Mouse (Mus musculus) intestine, embryonic 16.5 days (tissue): ENCODE results near the gene Parg. TPM values are rescaled to one million over a fixed set of nuclear protein-coding genes. Genes with fewer than 3 reads are reported as not detected.

Source experiments
- ATAC-seq: fragments of 200-750 bp; cut with Nextera tagmentation; 2 replicates; pipeline ENCODE4 v1.8.0; 2017; ENCODE audit warnings: moderate TSS enrichment, moderate library complexity
- H3K27ac ChIP-seq: fragments of 300-500 bp; sonication (generic); 2 replicates; pipeline ENCODE4 v1.5.1; 2014; ENCODE audit warnings: mild to moderate bottlenecking, low read length
- H3K27me3 ChIP-seq: fragments of 300-500 bp; sonication (generic); replicated peaks from 2 replicates; pipeline ENCODE4 v1.6.1; 2014; ENCODE audit warnings: low read length, control low read depth, mixed read lengths; ENCODE audit not compliant: control insufficient read depth, insufficient read depth
- H3K36me3 ChIP-seq: fragments of 300-500 bp; sonication (generic); 2 replicates; pipeline ENCODE4 v1.6.1; 2014; ENCODE audit warnings: low read length, control low read depth; ENCODE audit not compliant: control insufficient read depth, insufficient read depth
- H3K4me1 ChIP-seq: fragments of 300-500 bp; sonication (generic); 2 replicates; pipeline ENCODE4 v1.6.1; 2014; ENCODE audit warnings: low read length, control low read depth, mixed read lengths; ENCODE audit not compliant: control insufficient read depth, insufficient read depth
- H3K4me2 ChIP-seq: fragments of 300-500 bp; sonication (generic); 2 replicates; pipeline ENCODE4 v1.6.1; 2014; ENCODE audit warnings: low read depth, low read length, control low read depth
- H3K4me3 ChIP-seq: fragments of 300-500 bp; sonication (generic); 2 replicates; pipeline ENCODE4 v1.5.1; 2014; ENCODE audit warnings: mild to moderate bottlenecking, low read length
- H3K9ac ChIP-seq: fragments of 300-500 bp; sonication (generic); 2 replicates; pipeline ENCODE4 v1.6.1; 2014; ENCODE audit warnings: low read depth, low read length
- H3K9me3 ChIP-seq: fragments of 300-500 bp; sonication (generic); 2 replicates; pipeline ENCODE4 v1.6.1; 2016; ENCODE audit warnings: low read length, control low read depth; ENCODE audit not compliant: control insufficient read depth
- WGBS: fragments of 180-500 bp; shearing (Covaris S2); extraction: QIAGEN DNeasy Blood & Tissue Kit; methylation state at CpG from one replicate; pipeline ENCODE4 v1.1.7; 2014; 5-methylcytosine and 5-hydroxymethylcytosine counted together
- polyA plus RNA-seq: library from polyadenylated mRNA; unstranded; fragments of >200 nt; fragmentation: Nextera tagmentation; extraction: Ambion mirVana; gene quantifications from 2 replicates; pipeline ENCODE4 v1.2.1, GENCODE M21; 2015

Gene Parg
- polyA plus RNA-seq, 1 experiment from 2014 or later = 28.2 TPM

- WGBS = 93% methylated on average over 4 of the region's 4 CpGs
- Histone ChIP-seq H3K36me3 (no peaks in the 10 kb centered on the region), H3K27me3 (no peaks in the 10 kb centered on the region), H3K9ac (no peak overlapping the region), H3K4me3 (no peak overlapping the region), H3K9me3 (no peaks in the 10 kb centered on the region), H3K4me1 (no peaks in the 10 kb centered on the region), H3K4me2 (no peak overlapping the region), H3K27ac (no peak overlapping the region)
- no peak for ATAC-seq
These were observed 67.8 kb downstream of the Parg start for GRCm38 (mm10) chr14:32269589-32269988.

GRCm38 (mm10) chr14:32301622-32302021 lies 99.9 kb downstream of the Parg start:
- Histone ChIP-seq H3K9me3 (no peaks in the 10 kb centered on the region), H3K9ac (no peak overlapping the region), H3K4me3 (no peak overlapping the region), H3K27ac (no peak overlapping the region), H3K4me2 (no peak overlapping the region), H3K36me3 (no peaks in the 10 kb centered on the region), H3K27me3 (no peaks in the 10 kb centered on the region), H3K4me1 (no peaks in the 10 kb centered on the region)
- WGBS = 72% methylated on average over 12 of the region's 12 CpGs
- no peak for ATAC-seq

- Histone ChIP-seq H3K9ac (no peak overlapping the region), H3K9me3 (no peaks in the 10 kb centered on the region), H3K27ac (no peak overlapping the region), H3K36me3 (no peaks in the 10 kb centered on the region), H3K4me2 (no peak overlapping the region), H3K4me3 (no peak overlapping the region), H3K27me3 (no peaks in the 10 kb centered on the region), H3K4me1 (no peaks in the 10 kb centered on the region)
- WGBS = 75% methylated on average over 7 of the region's 7 CpGs
- no peak for ATAC-seq
These were observed 100.7 kb downstream of the Parg start for GRCm38 (mm10) chr14:32302423-32302822.

GRCm38 (mm10) chr14:32304921-32305320 lies 103.2 kb downstream of the Parg start:
- WGBS = 76% methylated on average over 8 of the region's 8 CpGs
- Histone ChIP-seq H3K27me3 (no peaks in the 10 kb centered on the region), H3K4me1 (no peaks in the 10 kb centered on the region), H3K27ac (no peak overlapping the region), H3K9ac (no peak overlapping the region), H3K4me3 (no peak overlapping the region), H3K4me2 (no peak overlapping the region), H3K9me3 (no peaks in the 10 kb centered on the region), H3K36me3 (no peaks in the 10 kb centered on the region)
- peak; percentile 62 for ATAC-seq

GRCm38 (mm10) chr14:32309876-32310275 lies 108.1 kb downstream of the Parg start:
- no peak overlapping the region for H3K4me3 ChIP-seq
- no peaks in the 10 kb centered on the region for H3K9me3 ChIP-seq
- WGBS = 46% methylated on average over 8 of the region's 8 CpGs
- no peak for ATAC-seq
- H3K27me3 ChIP-seq = no peaks in the 10 kb centered on the region
- H3K9ac ChIP-seq = no peak overlapping the region
- no peak overlapping the region for H3K27ac ChIP-seq
- no peaks in the 10 kb centered on the region for H3K36me3 ChIP-seq
- H3K4me2 ChIP-seq = no peak overlapping the region
- no peaks in the 10 kb centered on the region for H3K4me1 ChIP-seq

GRCm38 (mm10) chr14:32311381-32312035 lies 109.8 kb downstream of the Parg start:
- H3K27ac ChIP-seq = no peak overlapping the region
- no peak overlapping the region for H3K4me2 ChIP-seq
- H3K4me3 ChIP-seq = no peak overlapping the region
- no peaks in the 10 kb centered on the region for H3K9me3 ChIP-seq
- H3K4me1 ChIP-seq = no peaks in the 10 kb centered on the region
- H3K36me3 ChIP-seq = no peaks in the 10 kb centered on the region
- H3K27me3 ChIP-seq = no peaks in the 10 kb centered on the region
- H3K9ac ChIP-seq = no peak overlapping the region
- no peak for ATAC-seq
- WGBS = 96% methylated on average over 2 of the region's 2 CpGs

DNA sequence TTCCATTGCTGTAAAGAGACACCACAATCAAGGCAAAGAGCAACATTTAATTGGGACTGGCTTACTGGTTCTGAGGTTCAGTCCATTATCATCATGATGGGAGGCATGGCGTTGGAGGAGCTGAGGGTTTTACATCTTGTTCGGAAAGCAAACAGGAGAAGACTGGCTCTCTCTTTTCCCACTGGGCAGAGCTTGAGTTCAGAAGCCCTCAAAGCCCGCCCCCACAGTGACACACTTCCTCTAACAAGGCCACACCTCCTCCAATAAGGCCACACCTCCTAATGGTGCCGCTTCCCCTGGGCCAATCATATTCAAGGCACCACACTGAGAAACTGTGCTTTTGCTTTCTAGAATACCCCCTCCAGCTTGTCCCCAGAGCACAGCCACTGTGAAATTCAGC lies 116.1 kb downstream of the Parg start:
- Histone ChIP-seq H3K36me3 (no peaks in the 10 kb centered on the region), H3K4me3 (no peak overlapping the region), H3K4me2 (no peak overlapping the region), H3K27me3 (no peaks in the 10 kb centered on the region), H3K9ac (no peak overlapping the region), H3K4me1 (no peaks in the 10 kb centered on the region), H3K27ac (no peak overlapping the region), H3K9me3 (no peaks in the 10 kb centered on the region)
- 9% methylated on average over 4 of the region's 4 CpGs for WGBS
- no peak for ATAC-seq

GRCm38 (mm10) chr14:32321732-32322685 lies 120.3 kb downstream of the Parg start, which contains the start of gene Ogdhl:
Gene Ogdhl (plus strand): TSS chr14:32322019.
- 3% methylated on average over 50 of the region's 50 CpGs for WGBS
- H3K4me2 ChIP-seq = peak within 1 kb of the TSS; percentile 84
- H3K4me3 ChIP-seq = peak within 1 kb of the TSS; percentile 73
- ATAC-seq = peak; percentile 91
- no peak within 1 kb of the TSS for H3K27ac ChIP-seq
- H3K4me1 ChIP-seq = no peaks in the 10 kb centered on the region
- H3K27me3 ChIP-seq = no peaks in the 10 kb centered on the region
- H3K9me3 ChIP-seq = no peaks in the 10 kb centered on the region
- H3K9ac ChIP-seq = peak within 1 kb of the TSS; percentile 83
- no peaks in the 10 kb centered on the region for H3K36me3 ChIP-seq

- Histone ChIP-seq H3K4me3 (no peak overlapping the region), H3K27me3 (no peaks in the 10 kb centered on the region), H3K9me3 (no peaks in the 10 kb centered on the region), H3K4me1 (no peaks in the 10 kb centered on the region), H3K4me2 (no peak overlapping the region), H3K36me3 (no peaks in the 10 kb centered on the region), H3K27ac (no peak overlapping the region), H3K9ac (no peak overlapping the region)
- ATAC-seq = no peak
- WGBS = 94% methylated on average over 5 of the region's 5 CpGs
These were observed 121.5 kb downstream of the Parg start for GRCm38 (mm10) chr14:32323221-32323620.
